In genomic region chr9:28317881-28318280, GRCm38 (mm10) we compare ENCODE assay signal across 14 mouse cellular contexts.
A peak's percentile ranks its signal among the peaks of the same experiment; 100 is the strongest.
DNase-seq lines count a peak whose midpoint lies in the region.
"Had no signal": no experiment of that assay in that cellular context is flagged by ENCODE, and none has a peak within 500 bp of the region (broad histone marks: within the 10 kb centered on the region; RNA-seq: fewer than 3 reads in every experiment).

No protein-coding gene starts in this region.

- DNase-seq in retina, embryonic 14.5 days (ENCODE audit: low spot score) = peak; percentile 72
- DNase-seq in retina, postnatal 1 day = peak; percentile 58
- no peak for DNase-seq in kidney, postnatal 25 days
- no peak for DNase-seq in right cerebral cortex, postnatal 4 days
- DNase-seq: adrenal gland, adult 2 months; adrenal gland, adult 8-10 months; adrenal gland, postnatal 10 days; adrenal gland, postnatal 14 days; adrenal gland, postnatal 25 days; adrenal gland, postnatal 36 days; B cell, adult 2 months; cerebellum, adult 11 months; cerebellum, adult 11-12 months; cerebellum, adult 18-20 months had no signal

Comparison
In these comparisons a context has a peak if more than half of its experiments do, and no peak if none do; other contexts are left out.
1. DNase-seq: peak in retina, embryonic 14.5 days (single experiment) and retina, postnatal 1 day (single experiment); none in kidney, postnatal 25 days (0 of 2) and right cerebral cortex, postnatal 4 days (single experiment).